Mouse (Mus musculus) retina, embryonic 14.5 days (tissue): ENCODE measurements at regions not wholly inside any gene's neighbourhood (a gene's known extent, or its start where the extent isn't known, plus 50 kb on each side); places are given as distances from the start of the nearest gene placed in this dataset.

ENCODE experiments used
- DNase-seq: peaks from one replicate; pipeline ENCODE4 v3.0.0-alpha.2; 2015; ENCODE audit warnings: low spot score

- DNase-seq: no peak
Measured at GRCm38 (mm10) chr4:93935692-93936091, 600.4 kb upstream of the Tusc1 start.

GRCm38 (mm10) chr4:93927117-93927516, 591.8 kb upstream of the Tusc1 start:
- DNase-seq: no peak

- no peak for DNase-seq
Measured at GRCm38 (mm10) chr4:93924402-93924801, 589.1 kb upstream of the Tusc1 start.

GRCm38 (mm10) chr4:93886631-93887030, 551.3 kb upstream of the Tusc1 start:
- DNase-seq: no peak

GRCm38 (mm10) chr4:93881318-93881717, 546.0 kb upstream of the Tusc1 start:
- DNase-seq: no peak

GRCm38 (mm10) chr4:93879351-93879872, 544.1 kb upstream of the Tusc1 start:
- DNase-seq: peak; percentile 2

- DNase-seq: no peak
Measured at GRCm38 (mm10) chr4:93873271-93873670, 538.0 kb upstream of the Tusc1 start.

- DNase-seq: no peak
Measured at GRCm38 (mm10) chr4:93853451-93853850, 518.1 kb upstream of the Tusc1 start.

- DNase-seq: no peak
Measured at GRCm38 (mm10) chr4:93849178-93849577, 513.9 kb upstream of the Tusc1 start.

GRCm38 (mm10) chr4:93830701-93831100, 495.4 kb upstream of the Tusc1 start:
- no peak for DNase-seq

GRCm38 (mm10) chr4:93793104-93793503, 457.8 kb upstream of the Tusc1 start:
- no peak for DNase-seq

- peak; percentile 10 for DNase-seq
Measured at GRCm38 (mm10) chr4:93790157-93790556, 454.8 kb upstream of the Tusc1 start.

- no peak for DNase-seq
Measured at GRCm38 (mm10) chr4:93754497-93754896, 419.2 kb upstream of the Tusc1 start.

- DNase-seq: no peak
Measured at GRCm38 (mm10) chr4:93746326-93746725, 411.0 kb upstream of the Tusc1 start.

- DNase-seq: no peak
Measured at GRCm38 (mm10) chr4:93713711-93714110, 378.4 kb upstream of the Tusc1 start.

- DNase-seq: no peak
Measured at GRCm38 (mm10) chr4:93676403-93677039, 341.2 kb upstream of the Tusc1 start.

GRCm38 (mm10) chr4:93675739-93676402, 340.6 kb upstream of the Tusc1 start:
- DNase-seq: no peak

GRCm38 (mm10) chr4:93669050-93669449, 333.7 kb upstream of the Tusc1 start:
- DNase-seq: no peak

- no peak for DNase-seq
Measured at GRCm38 (mm10) chr4:93664293-93664692, 329.0 kb upstream of the Tusc1 start.

- DNase-seq: no peak
Measured at GRCm38 (mm10) chr4:93638207-93638606, 302.9 kb upstream of the Tusc1 start.

- DNase-seq: no peak
Measured at GRCm38 (mm10) chr4:93598474-93598873, 263.2 kb upstream of the Tusc1 start.

- DNase-seq: no peak
Measured at GRCm38 (mm10) chr4:93584328-93584727, 249.0 kb upstream of the Tusc1 start.

GRCm38 (mm10) chr4:93583670-93584303, 248.5 kb upstream of the Tusc1 start:
- no peak for DNase-seq
